Mouse (Mus musculus) G1E (cell line): ENCODE measurements around the gene Polr2e. TPM values are rescaled to one million over a fixed set of nuclear protein-coding genes. Genes with fewer than 3 reads are reported as not detected.
"Not testable (repeated sequence)": the region's sequence is repeated elsewhere in the genome, so short reads cannot be mapped to it uniquely, and the experiment has no call there.

Experiments used
- ATAC-seq: 2 replicates; pipeline ENCODE4 v1.8.0; 2016; ENCODE audit warnings: mild to moderate bottlenecking; ENCODE audit not compliant: insufficient number of reproducible peaks, poor library complexity, low FRiP score, severe bottlenecking; ENCODE audit errors: extremely low read depth
- DNase-seq: peaks from one replicate; pipeline ENCODE4 v3.0.0; 2012; ENCODE audit warnings: low spot score
- H3K27me3 ChIP-seq: 2 replicates; pipeline ENCODE4 v1.6.1; 2012; ENCODE audit warnings: mild to moderate bottlenecking, low read length, inconsistent platforms; ENCODE audit not compliant: insufficient read depth
- H3K36me3 ChIP-seq: replicated peaks from 2 replicates; pipeline ENCODE3; 2012; ENCODE audit warnings: mild to moderate bottlenecking, inconsistent platforms
- H3K4me1 ChIP-seq: 2 replicates; pipeline ENCODE4 v1.6.1; 2012; ENCODE audit warnings: low read depth, low read length, inconsistent platforms, mixed read lengths; ENCODE audit not compliant: insufficient read depth
- H3K4me3 ChIP-seq: 2 replicates; pipeline ENCODE4 v1.5.1; 2012; ENCODE audit warnings: low read depth, mild to moderate bottlenecking, inconsistent platforms, low read length, moderate library complexity, mixed read lengths
- H3K9me3 ChIP-seq: replicated peaks from 2 replicates; pipeline ENCODE4 v1.6.1; 2012; ENCODE audit warnings: inconsistent platforms
- CTCF ChIP-seq: IDR thresholded peaks from 2 replicates; pipeline ENCODE4 v1.5.1; 2012; ENCODE audit warnings: low read depth, low read length, inconsistent platforms, mixed read lengths
- GATA1 ChIP-seq: IDR thresholded peaks from 2 replicates; pipeline ENCODE4 v1.6.1; 2012; ENCODE audit warnings: borderline replicate concordance, low read length, inconsistent platforms, mixed read lengths
- GATA2 ChIP-seq: IDR thresholded peaks from 2 replicates; pipeline ENCODE4 v1.6.1; 2012; ENCODE audit warnings: low read depth, low read length, inconsistent platforms, borderline replicate concordance
- POLR2AphosphoS5 ChIP-seq: IDR thresholded peaks from 2 replicates; pipeline ENCODE4 v1.6.1; 2012; ENCODE audit warnings: low read depth, low read length, inconsistent platforms; ENCODE audit not compliant: insufficient replicate concordance
- TAL1 ChIP-seq: conservative IDR thresholded peaks from 2 replicates; pipeline ENCODE4 v1.6.1; 2012; ENCODE audit warnings: low read depth, low read length, inconsistent platforms, mixed read lengths
- polyA plus RNA-seq: library from polyadenylated mRNA; stranded (reverse); fragments of >175 nt; gene quantifications from 2 replicates; pipeline ENCODE4 v1.2.3, GENCODE M21; 2012
- total RNA-seq, 2 experiments: library from RNA; stranded (forward) in 1 of 2; stranded (reverse) in 1 of 2; fragments of 200-1000 nt in 1 of 2; fragments of >200 nt in 1 of 2; fragmentation: Nextera tagmentation in 1 of 2; gene quantifications; 2 replicates each; pipeline ENCODE4 v1.2.3; 2014 to 2017

Gene Polr2e
- total and polyA plus RNA-seq, 3 experiments: 54.6 to 206 (median 90.2) TPM

DNA sequence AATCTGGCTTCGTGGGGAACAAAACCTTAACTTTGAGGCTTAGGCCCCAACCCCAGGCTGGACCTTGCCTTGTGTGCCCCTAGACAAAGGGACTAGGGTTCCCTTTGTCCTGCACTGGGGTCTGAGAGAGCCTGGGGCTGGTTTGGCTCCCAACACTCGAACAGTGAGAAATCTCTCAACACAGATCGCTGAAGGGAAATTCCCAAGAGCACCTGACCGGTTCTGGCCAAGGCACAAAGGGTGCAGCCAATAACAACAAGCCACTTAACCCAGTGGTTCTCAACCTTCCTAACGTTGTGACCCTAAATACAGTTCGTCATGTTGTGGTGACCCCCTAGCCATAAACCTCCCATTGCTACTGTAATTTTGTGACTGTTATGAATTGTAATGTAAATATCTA lies 10.6 kb upstream of the Polr2e start:
- Histone ChIP-seq H3K4me1 (peaks cover 82% of the 10 kb centered on the region), H3K4me3 (no peak overlapping the region), H3K36me3 (peaks cover 8% of the 10 kb centered on the region), H3K27me3 (no peaks in the 10 kb centered on the region), H3K9me3 (no peaks in the 10 kb centered on the region)
- TF ChIP-seq GATA1 (no peak), POLR2AphosphoS5 (no peak), CTCF (no peak), GATA2 (no peak), TAL1 (no peak)
- ATAC-seq: no peak
- no peak for DNase-seq

DNA sequence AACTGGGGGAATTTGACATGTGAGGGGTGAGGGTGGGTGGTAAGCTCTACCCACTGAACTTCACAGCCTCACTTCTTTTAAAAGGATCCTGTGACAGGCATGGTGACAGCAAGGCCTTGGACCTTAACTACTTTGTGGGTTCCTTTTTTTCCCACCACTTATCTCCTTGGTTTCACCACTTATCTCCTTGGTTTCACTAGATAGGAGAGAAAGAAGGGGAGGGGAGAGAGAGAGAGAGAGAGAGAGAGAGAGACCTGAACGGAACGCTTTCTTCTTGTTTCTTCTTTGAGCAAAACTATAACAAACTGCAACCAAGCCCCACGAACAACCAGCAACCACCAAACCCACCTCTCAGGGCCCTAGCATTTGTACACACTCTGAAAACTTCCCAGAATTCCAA lies 9.2 kb upstream of the Polr2e start:
- ATAC-seq (no peak), DNase-seq (no peak)
- Histone ChIP-seq H3K27me3 (no peaks in the 10 kb centered on the region), H3K4me3 (no peak overlapping the region; the same call in 1 of the 2 replicates), H3K9me3 (no peaks in the 10 kb centered on the region), H3K4me1 (peaks cover 75% of the 10 kb centered on the region), H3K36me3 (no peaks in the 10 kb centered on the region)
- TF ChIP-seq POLR2AphosphoS5: no peak
- TF ChIP-seq TAL1: no peak
- no peak for TF ChIP-seq GATA2
- TF ChIP-seq GATA1: no peak
- TF ChIP-seq CTCF: no peak

- no peak overlapping the region; the same call in 1 of the 2 replicates for H3K4me3 ChIP-seq
- no peaks in the 10 kb centered on the region for H3K27me3 ChIP-seq
- H3K9me3 ChIP-seq: no peaks in the 10 kb centered on the region
- TF ChIP-seq TAL1 (no peak), GATA1 (no peak), CTCF (no peak), POLR2AphosphoS5 (no peak), GATA2 (no peak)
- ATAC-seq: no peak
- H3K4me1 ChIP-seq: peaks cover 77% of the 10 kb centered on the region
- no peaks in the 10 kb centered on the region for H3K36me3 ChIP-seq
- no peak for DNase-seq
These were observed 8.8 kb upstream of the Polr2e start for GRCm38 (mm10) chr10:80048396-80048795.

DNA sequence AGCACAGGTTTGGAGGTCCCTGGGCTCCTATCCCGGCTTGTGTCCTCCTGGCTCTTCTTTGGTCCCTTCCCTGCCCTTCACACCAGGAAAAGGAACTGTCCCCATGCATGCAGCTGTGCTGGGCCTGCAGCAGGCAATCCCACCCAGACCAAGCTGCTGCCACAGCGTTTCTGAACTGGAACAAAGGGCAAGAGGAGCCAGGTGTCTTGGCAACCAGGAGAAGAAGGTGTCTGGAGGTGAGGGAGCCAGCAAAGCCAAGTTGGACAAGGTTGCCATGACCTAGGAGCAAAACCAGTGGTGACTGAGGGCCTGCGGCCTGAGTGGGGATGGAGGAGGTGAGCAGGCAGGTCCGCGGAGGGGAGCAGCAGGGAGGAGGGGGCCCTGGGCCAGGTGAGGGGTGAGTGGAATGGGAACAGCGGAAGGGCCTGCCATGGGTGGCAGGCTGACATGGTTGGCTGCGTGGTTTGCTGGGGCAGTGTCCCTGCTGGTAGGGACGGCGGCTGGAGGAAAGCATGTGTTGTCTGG lies 7.5 kb upstream of the Polr2e start, which contains the start of gene Gpx4:
Gpx4 (plus strand) TSS at position 126 of the 525 bp plus-strand sequence.
- ATAC-seq (no peak), DNase-seq (no peak)
- no peaks in the 10 kb centered on the region for H3K36me3 ChIP-seq
- no peak within 1 kb of the TSS for H3K4me3 ChIP-seq
- peaks cover 66% of the 10 kb centered on the region for H3K4me1 ChIP-seq
- H3K9me3 ChIP-seq: no peaks in the 10 kb centered on the region
- TF ChIP-seq GATA2: no peak
- TF ChIP-seq POLR2AphosphoS5: no peak
- TF ChIP-seq CTCF: no peak
- no peak for TF ChIP-seq GATA1
- TF ChIP-seq TAL1: no peak
- H3K27me3 ChIP-seq: no peaks in the 10 kb centered on the region

DNA sequence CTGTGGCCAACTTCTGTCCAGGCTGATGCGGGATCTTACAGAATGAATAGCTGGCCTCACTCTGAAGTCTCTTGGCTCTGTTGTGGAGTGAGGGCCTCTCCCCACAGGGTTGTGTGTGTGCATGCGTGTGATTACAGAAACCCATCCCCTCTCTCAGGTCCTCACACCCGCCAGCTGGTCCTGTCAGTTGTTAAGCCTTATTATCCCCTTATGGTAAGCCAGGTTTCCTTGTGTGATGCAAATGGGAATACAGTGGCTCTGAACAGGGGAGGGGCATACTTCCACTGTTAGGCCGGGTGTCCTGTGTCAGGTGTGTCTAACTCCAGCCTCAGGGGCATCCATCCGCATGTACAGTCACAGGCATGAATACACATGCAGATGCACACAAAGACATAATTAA lies 6.2 kb upstream of the Polr2e start:
- TF ChIP-seq TAL1: no peak
- no peak for TF ChIP-seq POLR2AphosphoS5
- no peak for TF ChIP-seq GATA1
- ATAC-seq (no peak), DNase-seq (no peak)
- Histone ChIP-seq H3K9me3 (no peaks in the 10 kb centered on the region), H3K4me1 (peaks cover 59% of the 10 kb centered on the region), H3K27me3 (no peaks in the 10 kb centered on the region), H3K4me3 (no peak overlapping the region), H3K36me3 (no peaks in the 10 kb centered on the region)

DNA sequence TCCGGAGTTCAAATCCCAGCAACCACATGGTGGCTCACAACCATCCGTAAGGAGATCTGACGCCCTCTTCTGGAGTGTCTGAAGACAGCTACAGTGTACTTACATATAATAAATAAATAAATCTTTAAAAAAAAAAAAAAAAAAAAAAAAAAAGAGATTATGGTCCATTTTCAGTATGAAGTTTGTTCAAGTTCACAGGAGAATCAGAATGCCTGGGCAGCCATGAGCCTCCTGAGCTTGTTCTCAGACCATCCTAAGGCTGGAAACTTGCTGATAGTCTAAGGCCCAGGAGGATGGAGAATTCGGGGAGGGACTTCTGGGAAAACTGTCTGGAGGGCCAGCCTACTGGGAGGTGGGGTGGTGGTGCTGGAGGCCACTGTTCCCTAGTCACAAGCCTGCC lies 5.8 kb upstream of the Polr2e start:
- ATAC-seq, H3K4me3 ChIP-seq, H3K36me3 ChIP-seq, H3K9me3 ChIP-seq, DNase-seq, H3K27me3 ChIP-seq: not testable (repeated sequence)
- H3K4me1 ChIP-seq: peaks cover 56% of the 10 kb centered on the region

GRCm38 (mm10) chr10:80044087-80044486 lies 4.5 kb upstream of the Polr2e start:
- Histone ChIP-seq H3K9me3 (no peaks in the 10 kb centered on the region), H3K27me3 (no peaks in the 10 kb centered on the region), H3K36me3 (no peaks in the 10 kb centered on the region), H3K4me1 (peaks cover 47% of the 10 kb centered on the region), H3K4me3 (no peak overlapping the region)
- TF ChIP-seq GATA1 (no peak), TAL1 (no peak), GATA2 (no peak), POLR2AphosphoS5 (no peak), CTCF (no peak)
- ATAC-seq (no peak), DNase-seq (no peak)

DNA sequence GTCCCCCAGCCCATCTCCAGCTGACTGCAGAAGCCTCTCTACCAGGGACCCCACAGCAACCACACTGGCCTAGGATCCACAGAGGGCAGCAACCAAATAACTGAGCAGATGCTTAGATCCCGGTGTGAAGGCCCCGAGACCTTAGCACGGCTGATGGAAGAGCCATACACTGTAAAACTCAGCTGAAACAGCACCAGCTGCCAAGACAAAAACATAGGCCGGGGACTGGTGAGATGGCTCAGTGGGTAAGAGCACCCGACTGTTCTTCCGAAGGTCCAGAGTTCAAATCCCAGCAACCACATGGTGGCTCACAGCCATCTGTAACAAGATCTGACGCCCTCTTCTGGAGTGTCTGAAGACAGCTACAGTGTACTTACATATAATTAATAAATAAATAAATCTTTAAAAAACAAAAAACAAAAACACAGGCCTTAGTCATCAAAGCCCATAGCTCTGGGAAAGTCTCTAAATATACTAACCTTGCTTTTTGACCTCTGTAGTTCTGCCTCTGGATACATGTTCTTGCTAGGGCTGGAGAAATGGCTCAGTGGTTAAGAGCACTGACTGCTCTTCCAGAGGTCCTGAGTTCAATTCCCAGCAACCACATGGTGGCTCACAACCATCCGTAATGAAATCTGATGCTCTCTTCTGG lies 1.9 kb upstream of the Polr2e start:
- H3K27me3 ChIP-seq, H3K4me3 ChIP-seq, ATAC-seq, H3K9me3 ChIP-seq, DNase-seq: not testable (repeated sequence)
- peaks cover 22% of the 10 kb centered on the region for H3K36me3 ChIP-seq
- peaks cover 42% of the 10 kb centered on the region for H3K4me1 ChIP-seq
